Mouse (Mus musculus): ENCODE measurements around the gene Slc38a2. TPM values are rescaled to one million over a fixed set of nuclear protein-coding genes. Genes with fewer than 3 reads are reported as not detected.

Slc38a2 gene
- polyA plus RNA-seq, 1 experiment from 2014 or later, result 191 TPM

DNA sequence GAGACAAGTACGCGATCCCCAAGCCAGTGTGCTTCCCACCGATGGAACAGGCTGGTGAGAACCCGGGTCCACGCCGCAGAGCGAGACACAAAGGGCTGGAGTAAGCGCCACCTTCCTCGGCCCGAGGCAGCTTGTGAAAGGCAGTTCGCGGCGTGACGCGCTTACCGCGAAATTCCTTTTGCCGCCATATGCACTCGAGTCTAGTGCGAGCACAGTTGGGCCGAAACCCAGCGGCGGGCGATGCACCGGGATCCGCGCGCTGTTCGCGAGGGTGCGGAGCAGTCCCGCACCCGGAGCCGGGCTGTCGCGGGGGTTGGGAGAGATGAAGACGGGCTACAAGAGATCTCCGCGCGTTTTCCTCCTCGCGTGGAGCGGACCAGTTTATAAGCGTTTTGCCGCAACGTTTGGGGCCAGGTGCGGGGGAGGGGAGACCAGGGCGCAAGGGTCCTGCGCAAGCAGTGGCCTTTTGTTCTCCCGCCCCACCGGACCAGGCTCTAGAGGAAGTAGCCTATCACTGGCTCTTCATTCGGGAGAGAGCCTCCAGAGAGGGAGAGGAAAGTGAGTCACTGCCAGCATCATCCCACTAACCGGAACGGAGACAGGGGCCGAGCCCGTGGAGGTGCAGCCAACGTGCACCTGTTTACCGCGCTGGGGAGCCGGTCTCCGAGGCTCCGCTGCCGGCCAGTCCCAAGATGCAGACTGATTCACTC lies 58.3 kb downstream of the Slc38a2 start:
- under 1% methylated on average over 63 of the region's 63 CpGs for WGBS
- Histone ChIP-seq H3K9me3 (ENCODE audit: control insufficient read depth, low read length) (no peaks in the 10 kb centered on the region), H3K4me2 (ENCODE audit: low read length) (peak overlapping the region; percentile 80), H3K4me1 (ENCODE audit: control insufficient read depth in 2 of 2, insufficient read depth in 2 of 2, low read length in 2 of 2) (peaks cover 16 to 31% of the 10 kb centered on the region in 2 experiments), H3K27me3 (ENCODE audit: control insufficient read depth, insufficient read depth, low read length) (no peaks in the 10 kb centered on the region), H3K36me3 (ENCODE audit: control insufficient read depth, insufficient read depth, low read length) (peaks cover 15% of the 10 kb centered on the region; the same call in 1 of the 2 replicates), H3K9ac (ENCODE audit: low read length) (peak overlapping the region; percentile 96), H3K27ac (replicated peaks in 1 of 2; ENCODE audit: control insufficient read depth in 1 of 2, insufficient read depth in 1 of 2, low read depth in 2 of 2, low read length in 2 of 2) (peak overlapping the region; percentile 88 to 97), H3K4me3 (ENCODE audit: control insufficient read depth in 1 of 2, insufficient read depth in 1 of 2, low read depth in 1 of 2, low read length in 2 of 2) (peak overlapping the region; percentile 79 to 92)
- ATAC-seq (ENCODE audit: insufficient number of reproducible peaks, insufficient read depth, low FRiP score, low read depth), result peak; percentile 49

DNA sequence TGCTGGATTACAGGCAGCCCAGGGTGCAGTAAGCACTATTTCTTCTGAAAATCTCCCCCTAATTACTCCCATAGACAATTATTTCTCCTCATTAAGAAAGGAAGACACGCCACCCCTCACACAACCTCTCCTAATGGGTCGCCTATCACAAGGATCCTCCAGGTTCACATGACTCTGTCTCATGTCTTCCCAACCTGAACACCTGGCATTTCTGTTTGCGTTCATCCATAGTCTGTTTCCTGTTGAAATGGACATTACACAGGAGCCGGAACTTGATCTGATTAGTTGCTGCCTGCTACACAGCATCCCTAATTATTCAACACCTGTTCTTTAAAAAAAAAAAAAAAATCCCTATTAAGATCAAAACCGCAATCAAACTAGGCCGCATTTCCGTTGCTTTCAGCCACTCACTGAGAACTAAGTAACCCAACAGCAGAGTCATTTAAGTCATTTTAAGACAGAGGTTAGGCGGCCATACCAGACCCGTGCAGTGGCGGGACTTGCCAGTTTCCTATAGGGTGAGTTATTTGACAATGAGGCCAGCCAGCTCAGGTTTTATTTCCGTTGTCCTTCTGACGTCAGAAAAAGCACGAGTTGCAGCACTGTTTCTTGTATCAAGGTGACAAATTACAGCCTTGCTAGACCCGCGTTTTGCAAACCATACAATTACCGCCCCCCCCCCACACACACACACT lies 59.1 kb downstream of the Slc38a2 start:
- peaks cover 16 to 32% of the 10 kb centered on the region in 2 experiments for H3K4me1 ChIP-seq (ENCODE audit: control insufficient read depth in 2 of 2, insufficient read depth in 2 of 2, low read length in 2 of 2)
- H3K9me3 ChIP-seq (ENCODE audit: control insufficient read depth, low read length), result no peaks in the 10 kb centered on the region
- peak overlapping the region; percentile 88 to 97 for H3K27ac ChIP-seq (replicated peaks in 1 of 2; ENCODE audit: control insufficient read depth in 1 of 2, insufficient read depth in 1 of 2, low read depth in 2 of 2, low read length in 2 of 2)
- no peaks in the 10 kb centered on the region for H3K27me3 ChIP-seq (ENCODE audit: control insufficient read depth, insufficient read depth, low read length)
- peak overlapping the region; percentile 79 to 92 for H3K4me3 ChIP-seq (ENCODE audit: control insufficient read depth in 1 of 2, insufficient read depth in 1 of 2, low read depth in 1 of 2, low read length in 2 of 2)
- ATAC-seq (ENCODE audit: insufficient number of reproducible peaks, insufficient read depth, low FRiP score, low read depth), result no peak
- H3K9ac ChIP-seq (ENCODE audit: low read length), result peak overlapping the region; percentile 96
- peaks cover 20% of the 10 kb centered on the region; the same call in 1 of the 2 replicates for H3K36me3 ChIP-seq (ENCODE audit: control insufficient read depth, insufficient read depth, low read length)
- 12% methylated on average over 16 of the region's 16 CpGs for WGBS
- H3K4me2 ChIP-seq (ENCODE audit: low read length), result peak overlapping the region; percentile 80

DNA sequence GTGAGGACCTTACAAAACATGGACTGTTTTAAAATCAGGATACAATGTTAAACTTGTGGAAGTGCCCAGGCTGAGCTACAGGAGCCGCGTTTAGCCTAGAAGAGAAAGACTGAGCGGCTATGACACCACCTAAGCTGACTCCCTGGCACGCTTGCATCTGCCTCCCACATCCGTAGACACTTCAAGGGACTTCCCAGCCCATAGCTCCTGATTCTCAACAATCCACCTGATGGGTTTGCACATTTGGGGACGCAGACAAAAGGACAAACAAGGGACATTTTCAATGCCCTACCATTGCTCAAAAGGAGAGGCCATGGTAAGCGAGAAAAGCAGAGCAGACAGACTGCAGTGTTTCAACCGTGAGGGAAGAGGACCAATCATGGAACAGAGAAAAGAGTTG lies 59.9 kb downstream of the Slc38a2 start:
- H3K27ac ChIP-seq (replicated peaks in 1 of 2; ENCODE audit: control insufficient read depth in 1 of 2, insufficient read depth in 1 of 2, low read depth in 2 of 2, low read length in 2 of 2), result peak overlapping the region in 1 of 2 experiments; percentile 97; a peak in 3 of 4 replicates

DNA sequence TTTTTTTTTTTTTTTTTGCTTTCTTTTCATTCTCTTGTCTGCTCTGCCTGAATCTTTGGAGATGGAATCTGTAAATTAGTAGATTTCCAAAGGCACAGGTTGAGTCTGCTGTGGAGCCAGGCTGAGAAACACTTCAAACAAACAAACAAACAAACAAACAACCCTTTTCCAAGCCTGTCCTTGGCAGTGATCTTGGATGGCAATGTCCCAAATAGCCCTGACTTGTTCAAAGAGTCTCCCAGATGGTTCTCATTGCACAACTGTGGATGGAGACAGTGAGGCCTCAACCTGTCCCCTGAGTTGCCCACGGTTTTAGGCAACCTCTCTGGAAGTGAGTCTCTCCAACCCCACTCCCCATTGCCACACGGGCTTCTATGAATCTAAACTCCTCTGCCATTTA lies 60.9 kb downstream of the Slc38a2 start:
- 68% methylated on average over 2 of the region's 2 CpGs for WGBS
- 0 out of 4 replicates have a peak overlapping the region, but pooled peaks of 1 of the 2 experiments have one; percentile 6 for H3K27ac ChIP-seq (replicated peaks in 1 of 2; ENCODE audit: control insufficient read depth in 1 of 2, insufficient read depth in 1 of 2, low read depth in 2 of 2, low read length in 2 of 2)
- no peaks in the 10 kb centered on the region for H3K27me3 ChIP-seq (ENCODE audit: control insufficient read depth, insufficient read depth, low read length)
- ATAC-seq (ENCODE audit: insufficient number of reproducible peaks, insufficient read depth, low FRiP score, low read depth), result no peak
- H3K9me3 ChIP-seq (ENCODE audit: control insufficient read depth, low read length), result no peaks in the 10 kb centered on the region
- peaks cover 16 to 41% of the 10 kb centered on the region in 2 experiments for H3K4me1 ChIP-seq (ENCODE audit: control insufficient read depth in 2 of 2, insufficient read depth in 2 of 2, low read length in 2 of 2)
- H3K36me3 ChIP-seq (ENCODE audit: control insufficient read depth, insufficient read depth, low read length), result peaks cover 20% of the 10 kb centered on the region; the same call in 1 of the 2 replicates
- no peak overlapping the region; the same call in 1 of the 2 replicates for H3K9ac ChIP-seq (ENCODE audit: low read length)
- no peak overlapping the region for H3K4me3 ChIP-seq (ENCODE audit: control insufficient read depth in 1 of 2, insufficient read depth in 1 of 2, low read depth in 1 of 2, low read length in 2 of 2)
- 0 out of 2 replicates have a peak overlapping the region, but pooled peaks have one; percentile 80 for H3K4me2 ChIP-seq (ENCODE audit: low read length)

More for the DNA sequence above, 59.9 kb downstream of the Slc38a2 start:
- Histone ChIP-seq H3K4me1 (ENCODE audit: control insufficient read depth in 2 of 2, insufficient read depth in 2 of 2, low read length in 2 of 2) (peaks cover 16 to 41% of the 10 kb centered on the region in 2 experiments), H3K36me3 (ENCODE audit: control insufficient read depth, insufficient read depth, low read length) (peaks cover 20% of the 10 kb centered on the region; the same call in 1 of the 2 replicates), H3K9me3 (ENCODE audit: control insufficient read depth, low read length) (no peaks in the 10 kb centered on the region), H3K27me3 (ENCODE audit: control insufficient read depth, insufficient read depth, low read length) (no peaks in the 10 kb centered on the region), H3K4me3 (ENCODE audit: control insufficient read depth in 1 of 2, insufficient read depth in 1 of 2, low read depth in 1 of 2, low read length in 2 of 2) (peak overlapping the region; percentile 21 to 92), H3K9ac (ENCODE audit: low read length) (peak overlapping the region; percentile 96), H3K4me2 (ENCODE audit: low read length) (peak overlapping the region; percentile 80)
- ATAC-seq (ENCODE audit: insufficient number of reproducible peaks, insufficient read depth, low FRiP score, low read depth), result no peak
- 54% methylated on average over 8 of the region's 8 CpGs for WGBS

DNA sequence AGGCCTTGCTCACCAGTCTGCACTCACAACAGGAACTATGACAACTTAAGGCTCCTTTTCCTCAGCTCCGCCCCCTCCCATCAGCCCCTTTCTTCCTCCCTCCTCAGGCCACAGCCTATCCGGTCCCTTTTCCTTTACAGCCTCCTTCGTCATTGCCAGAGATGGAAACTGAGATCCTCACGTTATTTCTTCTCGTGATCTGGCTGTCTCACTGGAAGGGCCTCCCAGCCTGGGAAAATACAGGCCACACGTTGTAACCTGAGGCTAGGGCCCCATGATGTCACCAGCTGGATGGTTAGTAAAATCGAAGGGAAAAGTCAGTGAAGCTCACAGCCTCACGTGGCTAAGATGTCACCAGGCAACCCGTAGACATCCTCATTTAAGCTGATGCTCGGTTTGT lies 61.4 kb downstream of the Slc38a2 start:
- peaks cover 20% of the 10 kb centered on the region; the same call in 1 of the 2 replicates for H3K36me3 ChIP-seq (ENCODE audit: control insufficient read depth, insufficient read depth, low read length)
- H3K9ac ChIP-seq (ENCODE audit: low read length), result no peak overlapping the region
- no peak for ATAC-seq (ENCODE audit: insufficient number of reproducible peaks, insufficient read depth, low FRiP score, low read depth)
- H3K4me2 ChIP-seq (ENCODE audit: low read length), result 0 out of 2 replicates have a peak overlapping the region, but pooled peaks have one; percentile 4
- H3K27me3 ChIP-seq (ENCODE audit: control insufficient read depth, insufficient read depth, low read length), result no peaks in the 10 kb centered on the region
- H3K4me1 ChIP-seq (ENCODE audit: control insufficient read depth in 2 of 2, insufficient read depth in 2 of 2, low read length in 2 of 2), result peaks cover 14 to 38% of the 10 kb centered on the region in 2 experiments
- H3K27ac ChIP-seq (replicated peaks in 1 of 2; ENCODE audit: control insufficient read depth in 1 of 2, insufficient read depth in 1 of 2, low read depth in 2 of 2, low read length in 2 of 2), result 0 out of 4 replicates have a peak overlapping the region, but pooled peaks of 1 of the 2 experiments have one; percentile 6
- no peaks in the 10 kb centered on the region for H3K9me3 ChIP-seq (ENCODE audit: control insufficient read depth, low read length)
- 48% methylated on average over 10 of the region's 10 CpGs for WGBS
- H3K4me3 ChIP-seq (ENCODE audit: control insufficient read depth in 1 of 2, insufficient read depth in 1 of 2, low read depth in 1 of 2, low read length in 2 of 2), result no peak overlapping the region

Other genes starting within 250 kb of the Slc38a2 start
- 59.2 and 61.8 TPM in 2 replicates for gene Scaf11, start 238.9 kb downstream of the Slc38a2 start, polyA plus RNA-seq (2014; fragmentation: Nextera tagmentation; extraction: Ambion mirVana)
- 72.8 and 80.8 TPM in 2 replicates for gene Slc38a1, start 56.8 kb downstream of the Slc38a2 start, polyA plus RNA-seq (2014; fragmentation: Nextera tagmentation; extraction: Ambion mirVana)